Mouse (Mus musculus): ENCODE measurements around the gene Spock1.

Spock1 gene

GRCm38 (mm10) chr13:57798633-57799032 lies 109.5 kb downstream of the Spock1 start:
- DNase-seq (ENCODE audit: low spot score): no peak

GRCm38 (mm10) chr13:57796951-57797692 lies 111.0 kb downstream of the Spock1 start:
- DNase-seq (ENCODE audit: low spot score): no peak

GRCm38 (mm10) chr13:57793643-57794240 lies 114.4 kb downstream of the Spock1 start:
- no peak for DNase-seq (ENCODE audit: low spot score)

GRCm38 (mm10) chr13:57789796-57790195 lies 118.3 kb downstream of the Spock1 start:
- no peak for DNase-seq (ENCODE audit: low spot score)

GRCm38 (mm10) chr13:57788299-57788698 lies 119.8 kb downstream of the Spock1 start:
- DNase-seq (ENCODE audit: low spot score): no peak

- no peak for DNase-seq (ENCODE audit: low spot score)
Observed at GRCm38 (mm10) chr13:57786278-57786677, 121.9 kb downstream of the Spock1 start.

- no peak for DNase-seq (ENCODE audit: low spot score)
Observed at GRCm38 (mm10) chr13:57782975-57783374, 125.2 kb downstream of the Spock1 start.

- no peak for DNase-seq (ENCODE audit: low spot score)
Observed at GRCm38 (mm10) chr13:57782107-57782561, 126.0 kb downstream of the Spock1 start.

GRCm38 (mm10) chr13:57779146-57779545 lies 129.0 kb downstream of the Spock1 start:
- DNase-seq (ENCODE audit: low spot score): no peak

- DNase-seq (ENCODE audit: low spot score): no peak
Observed at GRCm38 (mm10) chr13:57778524-57778923, 129.6 kb downstream of the Spock1 start.

- DNase-seq (ENCODE audit: low spot score): no peak
Observed at GRCm38 (mm10) chr13:57771998-57772397, 136.1 kb downstream of the Spock1 start.

- DNase-seq (ENCODE audit: low spot score): no peak
Observed at GRCm38 (mm10) chr13:57766721-57767120, 141.4 kb downstream of the Spock1 start.

GRCm38 (mm10) chr13:57761122-57761521 lies 147.0 kb downstream of the Spock1 start:
- DNase-seq (ENCODE audit: low spot score): no peak

GRCm38 (mm10) chr13:57760618-57761017 lies 147.5 kb downstream of the Spock1 start:
- DNase-seq (ENCODE audit: low spot score): no peak

GRCm38 (mm10) chr13:57756316-57756715 lies 151.8 kb downstream of the Spock1 start:
- DNase-seq (ENCODE audit: low spot score): no peak

- DNase-seq (ENCODE audit: low spot score): no peak
Observed at GRCm38 (mm10) chr13:57750831-57751230, 157.3 kb downstream of the Spock1 start.

- no peak for DNase-seq (ENCODE audit: low spot score)
Observed at GRCm38 (mm10) chr13:57744667-57745066, 163.5 kb downstream of the Spock1 start.

GRCm38 (mm10) chr13:57741186-57741585 lies 166.9 kb downstream of the Spock1 start:
- DNase-seq (ENCODE audit: low spot score): no peak

GRCm38 (mm10) chr13:57740473-57740872 lies 167.7 kb downstream of the Spock1 start:
- DNase-seq (ENCODE audit: low spot score): no peak

GRCm38 (mm10) chr13:57736060-57736459 lies 172.1 kb downstream of the Spock1 start:
- DNase-seq (ENCODE audit: low spot score): no peak

GRCm38 (mm10) chr13:57734549-57734948 lies 173.6 kb downstream of the Spock1 start:
- DNase-seq (ENCODE audit: low spot score): no peak

GRCm38 (mm10) chr13:57733521-57733920 lies 174.6 kb downstream of the Spock1 start:
- no peak for DNase-seq (ENCODE audit: low spot score)

- DNase-seq (ENCODE audit: low spot score): no peak
Observed at GRCm38 (mm10) chr13:57732251-57732650, 175.9 kb downstream of the Spock1 start.

- no peak for DNase-seq (ENCODE audit: low spot score)
Observed at GRCm38 (mm10) chr13:57727716-57728115, 180.4 kb downstream of the Spock1 start.
